Mouse (Mus musculus) lung, adult 2 months (tissue): ENCODE data around the gene Arhgef2.

Experiments
- CTCF ChIP-seq: fragments of 200-500 bp; IDR thresholded peaks from 2 replicates; pipeline ENCODE4 v1.5.1; 2011; ENCODE audit warnings: mild to moderate bottlenecking, low read length, control low read depth; ENCODE audit not compliant: insufficient read depth
- POLR2A ChIP-seq: fragments of 200-500 bp; IDR thresholded peaks from 2 replicates; pipeline ENCODE4 v1.6.1; 2011; ENCODE audit warnings: low read depth, mild to moderate bottlenecking, control low read depth, low read length, borderline replicate concordance; ENCODE audit errors: extremely low read depth

DNA sequence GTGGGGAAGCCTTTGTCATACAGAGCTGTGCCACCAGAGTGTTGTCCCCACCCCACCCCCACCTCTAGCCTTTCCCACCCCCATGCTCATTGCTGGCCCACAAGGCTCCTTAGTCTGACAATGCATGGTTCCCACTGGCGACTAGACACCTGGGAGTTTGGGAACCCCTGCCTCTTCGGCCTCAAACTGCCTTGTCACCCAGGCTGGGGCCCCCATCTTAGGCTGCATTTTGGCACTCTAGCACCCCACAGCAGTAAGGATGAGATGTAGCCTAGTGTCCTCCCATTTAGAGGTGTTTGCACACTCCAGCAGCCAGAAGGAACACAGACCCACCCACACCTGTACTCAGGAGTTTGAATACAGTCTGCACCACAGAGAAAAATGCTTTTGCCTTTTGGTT lies 32.0 kb upstream of the Arhgef2 start:
- TF ChIP-seq CTCF = no peak
- no peak for TF ChIP-seq POLR2A
